Mouse (Mus musculus): ENCODE measurements at regions not wholly inside any gene's neighbourhood (a gene's known extent, or its start where the extent isn't known, plus 50 kb on each side); places are given as distances from the start of the nearest gene placed in this dataset.

DNA sequence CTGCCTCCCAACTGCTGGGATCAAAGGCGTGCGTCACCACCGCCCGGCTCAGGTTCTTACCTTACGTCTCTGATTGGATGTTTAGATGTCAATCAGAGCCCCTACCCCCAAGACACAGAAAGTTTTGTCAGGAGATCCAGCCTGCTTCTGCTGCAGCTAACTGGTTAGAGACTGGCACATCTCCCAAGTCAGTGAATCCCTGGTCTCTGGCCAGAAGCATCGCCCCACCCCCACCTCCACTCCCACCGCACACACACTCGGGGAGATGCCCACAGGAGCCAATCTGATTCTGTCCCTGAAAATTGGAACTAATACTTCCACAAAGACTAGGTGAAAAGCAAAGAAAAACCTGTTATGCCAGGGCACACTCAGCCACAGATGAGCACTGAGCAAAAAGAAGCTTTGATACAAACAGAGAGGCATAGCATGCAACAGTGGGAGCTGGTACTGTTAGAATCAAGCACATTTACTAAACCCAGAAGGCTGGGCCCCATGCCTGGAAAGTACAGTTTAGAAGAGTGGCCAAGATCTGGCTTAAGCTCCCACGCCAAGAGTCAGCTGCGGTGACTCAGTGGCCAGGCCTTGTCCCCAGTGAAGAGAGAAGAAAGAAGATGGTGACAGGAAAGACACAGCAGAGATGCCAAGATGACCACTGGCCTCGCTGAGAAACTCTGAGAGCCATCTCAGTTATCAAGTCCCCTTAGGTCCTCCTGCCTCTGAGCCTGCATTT lies 130.4 kb downstream of the Utp6 start:
- no peaks in the 10 kb centered on the region; the same call in 1 of the 2 replicates for H3K9me3 ChIP-seq (ENCODE audit: control insufficient read depth, low read length)
- H3K9ac ChIP-seq (ENCODE audit: low read depth, low read length), result no peak overlapping the region
- no peak overlapping the region for H3K27ac ChIP-seq (ENCODE audit: low read depth, low read length)
- no peaks in the 10 kb centered on the region for H3K27me3 ChIP-seq (replicated peaks; ENCODE audit: control insufficient read depth, insufficient read depth, low read length)
- no peaks in the 10 kb centered on the region for H3K4me1 ChIP-seq (ENCODE audit: control insufficient read depth, insufficient read depth, low read depth, low read length)
- H3K4me2 ChIP-seq (ENCODE audit: low read length), result no peak overlapping the region
- 82% methylated on average over 11 of the region's 11 CpGs for WGBS
- no peak overlapping the region for H3K4me3 ChIP-seq (ENCODE audit: low read length)
- ATAC-seq, result no peak
- no peaks in the 10 kb centered on the region for H3K36me3 ChIP-seq (ENCODE audit: control insufficient read depth, insufficient read depth, low read length)

DNA sequence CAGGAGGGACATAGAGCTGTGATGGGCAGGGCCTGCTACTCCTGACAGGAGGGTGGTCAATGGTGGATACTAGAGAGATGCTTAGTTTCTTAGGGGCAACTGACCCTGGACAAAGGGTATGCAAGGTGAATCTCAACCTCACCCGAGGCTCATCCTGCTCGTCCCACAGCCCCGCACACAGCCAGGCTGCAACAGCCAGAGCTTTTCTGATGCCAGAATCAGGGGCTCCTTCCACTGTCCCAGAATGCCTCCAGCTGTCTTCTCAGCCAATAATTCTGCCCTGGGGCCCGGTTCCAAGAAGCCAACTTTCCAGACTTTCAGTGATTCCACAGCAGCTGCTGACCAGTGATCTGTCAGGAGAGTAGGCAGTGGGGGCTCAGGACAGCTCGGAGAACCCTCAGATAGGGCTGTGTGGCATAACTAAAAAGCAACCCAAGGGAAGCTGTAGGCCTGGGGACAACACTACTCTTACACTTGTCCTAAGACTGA lies 131.6 kb downstream of the Utp6 start:
- Histone ChIP-seq H3K4me1 (ENCODE audit: control insufficient read depth, insufficient read depth, low read depth, low read length) (no peaks in the 10 kb centered on the region), H3K36me3 (ENCODE audit: control insufficient read depth, insufficient read depth, low read length) (no peaks in the 10 kb centered on the region), H3K27me3 (replicated peaks; ENCODE audit: control insufficient read depth, insufficient read depth, low read length) (no peaks in the 10 kb centered on the region), H3K9ac (ENCODE audit: low read depth, low read length) (no peak overlapping the region), H3K9me3 (ENCODE audit: control insufficient read depth, low read length) (no peaks in the 10 kb centered on the region; the same call in 1 of the 2 replicates), H3K4me3 (ENCODE audit: low read length) (no peak overlapping the region), H3K4me2 (ENCODE audit: low read length) (no peak overlapping the region), H3K27ac (ENCODE audit: low read depth, low read length) (no peak overlapping the region)
- 75% methylated on average over 5 of the region's 5 CpGs for WGBS
- ATAC-seq, result no peak

DNA sequence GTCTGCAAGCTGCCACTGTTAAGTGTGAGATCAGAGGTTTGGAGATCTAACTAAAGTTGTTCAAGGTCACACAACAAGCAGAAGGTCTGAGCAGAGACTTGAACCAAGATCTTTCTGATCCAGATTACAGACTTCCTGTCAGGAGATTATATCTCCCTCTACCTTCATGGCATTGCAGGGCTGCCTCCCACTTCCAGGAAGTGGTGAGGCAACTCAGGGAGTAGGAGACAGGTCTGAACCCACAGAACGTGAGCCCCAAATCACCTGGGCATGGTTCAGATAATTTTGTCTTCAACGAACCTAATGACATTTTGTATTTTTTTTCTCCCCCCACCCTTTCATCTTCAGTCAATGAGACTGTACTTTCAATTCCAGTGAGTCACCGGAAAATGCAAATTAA lies 135.2 kb downstream of the Utp6 start:
- ATAC-seq, result no peak
- Histone ChIP-seq H3K27ac (ENCODE audit: low read depth, low read length) (no peak overlapping the region), H3K4me1 (ENCODE audit: control insufficient read depth, insufficient read depth, low read depth, low read length) (no peaks in the 10 kb centered on the region), H3K36me3 (ENCODE audit: control insufficient read depth, insufficient read depth, low read length) (no peaks in the 10 kb centered on the region), H3K4me3 (ENCODE audit: low read length) (no peak overlapping the region), H3K9ac (ENCODE audit: low read depth, low read length) (no peak overlapping the region), H3K9me3 (ENCODE audit: control insufficient read depth, low read length) (no peaks in the 10 kb centered on the region; the same call in 1 of the 2 replicates), H3K27me3 (replicated peaks; ENCODE audit: control insufficient read depth, insufficient read depth, low read length) (no peaks in the 10 kb centered on the region), H3K4me2 (ENCODE audit: low read length) (no peak overlapping the region)
- 94% methylated on average over 3 of the region's 3 CpGs for WGBS

DNA sequence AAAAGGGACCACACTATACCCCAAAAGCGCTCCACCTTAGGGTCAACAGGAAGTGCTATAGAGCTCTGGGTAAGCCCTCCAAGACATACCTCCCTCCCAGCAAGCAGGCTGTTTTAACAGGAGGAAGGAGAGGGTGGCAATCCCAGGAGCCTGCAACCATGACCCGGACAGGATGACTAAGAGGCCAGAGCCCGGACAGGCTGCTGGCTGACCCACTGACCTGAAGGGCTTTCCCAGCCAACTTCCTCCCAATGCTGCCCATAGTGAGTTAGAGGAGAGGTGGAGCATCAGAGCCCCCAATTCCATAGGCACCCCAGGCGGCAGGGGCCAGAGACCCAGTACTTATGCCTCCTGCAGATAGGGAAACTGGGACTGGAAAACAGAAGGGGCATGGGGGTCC lies 136.3 kb downstream of the Utp6 start:
- H3K36me3 ChIP-seq (ENCODE audit: control insufficient read depth, insufficient read depth, low read length), result no peaks in the 10 kb centered on the region
- no peak overlapping the region for H3K4me3 ChIP-seq (ENCODE audit: low read length)
- ATAC-seq, result no peak
- H3K9me3 ChIP-seq (ENCODE audit: control insufficient read depth, low read length), result no peaks in the 10 kb centered on the region; the same call in 1 of the 2 replicates
- no peaks in the 10 kb centered on the region for H3K27me3 ChIP-seq (replicated peaks; ENCODE audit: control insufficient read depth, insufficient read depth, low read length)
- H3K27ac ChIP-seq (ENCODE audit: low read depth, low read length), result no peak overlapping the region
- no peak overlapping the region for H3K9ac ChIP-seq (ENCODE audit: low read depth, low read length)
- H3K4me2 ChIP-seq (ENCODE audit: low read length), result no peak overlapping the region
- WGBS, result 84% methylated on average over 4 of the region's 4 CpGs
- H3K4me1 ChIP-seq (ENCODE audit: control insufficient read depth, insufficient read depth, low read depth, low read length), result no peaks in the 10 kb centered on the region

DNA sequence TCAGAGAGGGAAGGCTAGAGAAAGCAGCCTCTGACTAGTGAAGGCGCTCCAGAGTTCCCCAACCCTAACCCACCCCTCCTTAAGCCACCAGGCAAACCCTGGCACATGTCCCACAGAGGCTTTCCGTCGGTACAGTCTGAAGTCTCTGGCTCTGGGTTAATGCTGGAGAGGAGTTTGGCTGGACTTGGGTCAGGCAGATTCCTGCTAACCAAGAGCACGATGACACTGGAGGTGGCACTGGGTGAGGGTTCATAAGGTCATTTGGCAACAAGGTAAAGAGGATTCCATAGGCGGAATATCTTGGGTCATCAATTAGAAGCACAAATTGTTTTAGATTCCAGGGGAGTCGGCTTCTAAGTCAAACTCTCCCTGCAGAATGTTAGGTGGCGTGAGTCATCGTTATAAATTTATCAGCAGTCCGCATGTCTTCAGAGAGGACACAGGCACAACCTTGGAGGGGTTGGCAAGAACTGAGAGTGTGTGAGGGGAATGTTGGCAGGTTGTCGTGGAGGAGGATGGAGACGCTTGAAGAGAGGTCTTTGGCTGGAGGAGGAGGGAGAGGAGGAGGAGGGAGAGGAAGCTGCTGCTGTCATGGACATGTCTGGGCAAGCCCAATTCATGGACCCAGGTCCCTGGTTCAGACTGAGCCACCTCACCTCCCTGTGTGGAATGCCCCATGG lies 138.4 kb downstream of the Utp6 start:
- Histone ChIP-seq H3K4me1 (ENCODE audit: control insufficient read depth, insufficient read depth, low read depth, low read length) (no peaks in the 10 kb centered on the region), H3K27me3 (replicated peaks; ENCODE audit: control insufficient read depth, insufficient read depth, low read length) (no peaks in the 10 kb centered on the region), H3K9ac (ENCODE audit: low read depth, low read length) (no peak overlapping the region), H3K9me3 (ENCODE audit: control insufficient read depth, low read length) (no peaks in the 10 kb centered on the region; the same call in 1 of the 2 replicates), H3K4me3 (ENCODE audit: low read length) (no peak overlapping the region), H3K36me3 (ENCODE audit: control insufficient read depth, insufficient read depth, low read length) (no peaks in the 10 kb centered on the region), H3K27ac (ENCODE audit: low read depth, low read length) (no peak overlapping the region), H3K4me2 (ENCODE audit: low read length) (no peak overlapping the region)
- ATAC-seq, result no peak
- 79% methylated on average over 11 of the region's 11 CpGs for WGBS

DNA sequence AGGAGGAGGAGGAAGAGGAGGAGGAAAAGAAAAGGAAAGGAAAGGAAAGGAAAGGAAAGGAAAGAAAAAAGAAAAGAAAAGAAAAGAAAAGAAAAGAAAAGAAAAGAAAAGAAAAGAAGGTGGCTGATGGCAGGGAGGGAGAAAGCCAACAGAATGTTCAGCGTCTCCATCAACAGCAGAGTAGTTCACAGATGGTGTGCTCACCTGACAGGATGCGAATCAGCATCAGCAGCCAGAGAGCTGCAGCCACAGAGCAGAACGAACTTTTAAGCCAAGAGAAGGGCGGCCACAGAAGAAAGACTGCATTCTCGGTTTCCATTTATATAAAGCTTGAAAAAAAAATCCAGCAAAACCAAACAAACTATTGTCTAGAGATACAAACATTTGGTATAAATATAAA lies 140.2 kb downstream of the Utp6 start:
- no peaks in the 10 kb centered on the region for H3K27me3 ChIP-seq (replicated peaks; ENCODE audit: control insufficient read depth, insufficient read depth, low read length)
- H3K36me3 ChIP-seq (ENCODE audit: control insufficient read depth, insufficient read depth, low read length), result no peaks in the 10 kb centered on the region
- no peak overlapping the region for H3K9ac ChIP-seq (ENCODE audit: low read depth, low read length)
- H3K4me1 ChIP-seq (ENCODE audit: control insufficient read depth, insufficient read depth, low read depth, low read length), result no peaks in the 10 kb centered on the region
- no peak for ATAC-seq
- no peak overlapping the region for H3K4me2 ChIP-seq (ENCODE audit: low read length)
- no peaks in the 10 kb centered on the region for H3K9me3 ChIP-seq (ENCODE audit: control insufficient read depth, low read length)
- H3K27ac ChIP-seq (ENCODE audit: low read depth, low read length), result no peak overlapping the region
- WGBS, result 75% methylated on average over 5 of the region's 5 CpGs
- no peak overlapping the region for H3K4me3 ChIP-seq (ENCODE audit: low read length)

DNA sequence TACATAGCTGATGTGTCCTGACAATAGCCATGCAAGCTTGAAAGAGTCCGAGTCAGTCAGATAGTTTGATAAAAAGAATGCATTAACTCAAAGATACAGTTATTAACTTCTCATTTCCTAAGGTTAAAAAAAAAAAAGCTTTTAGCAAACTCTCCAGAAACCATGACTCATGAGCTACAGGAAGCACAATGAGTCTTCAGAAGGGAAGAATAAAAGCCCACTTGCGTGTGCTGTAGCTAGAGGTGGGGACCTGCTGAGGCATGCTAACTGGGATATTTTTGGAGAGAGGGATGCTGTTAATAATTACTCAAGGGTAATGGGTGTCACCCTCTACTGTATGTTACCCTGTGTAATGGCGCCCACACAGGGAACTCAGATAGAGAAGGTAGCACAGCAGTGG lies 147.0 kb downstream of the Utp6 start:
- 86% methylated on average over 3 of the region's 3 CpGs for WGBS
- H3K4me1 ChIP-seq (ENCODE audit: control insufficient read depth, insufficient read depth, low read depth, low read length), result no peaks in the 10 kb centered on the region
- ATAC-seq, result no peak

DNA sequence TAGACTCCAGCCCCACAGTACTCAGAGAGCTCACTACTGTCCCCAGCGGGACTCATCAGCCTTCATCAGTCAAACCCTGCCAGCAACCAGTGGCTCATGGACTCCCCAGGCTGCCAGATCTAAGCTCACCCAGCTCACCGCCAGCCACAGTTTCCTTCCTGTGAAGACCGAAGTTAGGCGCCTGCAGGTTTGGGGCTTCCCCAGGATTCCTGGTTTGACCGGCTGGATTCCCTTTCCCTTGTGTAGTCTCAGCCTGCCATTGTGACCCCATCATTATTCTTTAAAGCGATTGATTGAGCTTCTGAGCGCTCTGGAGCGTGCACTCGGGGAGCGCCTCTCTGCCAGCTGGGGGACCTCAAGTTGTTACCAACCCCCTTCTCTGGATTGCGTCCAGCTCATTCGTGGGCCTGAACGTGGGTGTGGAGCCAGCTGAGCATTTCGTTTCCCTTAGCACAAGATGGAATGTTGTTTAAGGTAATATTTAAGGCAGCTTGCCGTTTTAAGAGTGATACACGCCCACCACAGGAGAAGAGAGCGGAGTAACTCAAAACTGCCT lies 155.2 kb downstream of the Utp6 start:
- H3K4me2 ChIP-seq (ENCODE audit: low read length), result peak overlapping the region; percentile 14; the same call in 1 of the 2 replicates
- no peak overlapping the region for H3K27ac ChIP-seq (ENCODE audit: low read depth, low read length)

More for the DNA sequence above, 147.0 kb downstream of the Utp6 start:
- Histone ChIP-seq H3K27me3 (replicated peaks; ENCODE audit: control insufficient read depth, insufficient read depth, low read length) (no peaks in the 10 kb centered on the region), H3K36me3 (ENCODE audit: control insufficient read depth, insufficient read depth, low read length) (no peaks in the 10 kb centered on the region), H3K4me2 (ENCODE audit: low read length) (no peak overlapping the region), H3K27ac (ENCODE audit: low read depth, low read length) (no peak overlapping the region), H3K9ac (ENCODE audit: low read depth, low read length) (no peak overlapping the region), H3K9me3 (ENCODE audit: control insufficient read depth, low read length) (no peaks in the 10 kb centered on the region; the same call in 1 of the 2 replicates), H3K4me3 (ENCODE audit: low read length) (no peak overlapping the region)

DNA sequence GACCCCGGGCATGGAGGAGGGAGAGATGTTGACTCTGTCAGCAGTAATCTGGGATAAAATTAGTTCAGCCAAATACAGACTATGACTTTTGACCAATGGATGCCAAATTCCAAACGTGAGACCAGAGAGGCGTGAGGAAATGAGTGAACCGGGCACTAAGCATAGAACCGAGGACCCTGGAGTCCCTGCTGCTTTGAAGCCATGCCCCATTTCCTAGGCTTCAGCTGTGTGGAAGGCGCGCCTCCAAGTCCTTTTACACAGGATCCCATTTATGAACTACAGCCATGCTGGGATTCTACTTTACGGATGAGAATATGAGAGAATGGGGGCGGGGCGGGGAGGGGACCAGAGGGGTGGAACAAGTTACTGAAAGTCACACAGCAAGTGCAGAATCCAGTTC lies 155.8 kb downstream of the Utp6 start:
- WGBS, result 62% methylated on average over 10 of the region's 10 CpGs

More for the DNA sequence above, 155.2 kb downstream of the Utp6 start:
- 28% methylated on average over 17 of the region's 17 CpGs for WGBS
- H3K27me3 ChIP-seq (replicated peaks; ENCODE audit: control insufficient read depth, insufficient read depth, low read length), result no peaks in the 10 kb centered on the region
- H3K4me1 ChIP-seq (ENCODE audit: control insufficient read depth, insufficient read depth, low read depth, low read length), result peaks cover 14% of the 10 kb centered on the region
- H3K4me3 ChIP-seq (ENCODE audit: low read length), result no peak overlapping the region
- no peaks in the 10 kb centered on the region for H3K9me3 ChIP-seq (ENCODE audit: control insufficient read depth, low read length)
- no peak overlapping the region for H3K9ac ChIP-seq (ENCODE audit: low read depth, low read length)
- H3K36me3 ChIP-seq (ENCODE audit: control insufficient read depth, insufficient read depth, low read length), result no peaks in the 10 kb centered on the region
- no peak for ATAC-seq

More for the DNA sequence above, 155.8 kb downstream of the Utp6 start:
- Histone ChIP-seq H3K27me3 (replicated peaks; ENCODE audit: control insufficient read depth, insufficient read depth, low read length) (no peaks in the 10 kb centered on the region), H3K4me1 (ENCODE audit: control insufficient read depth, insufficient read depth, low read depth, low read length) (peaks cover 14% of the 10 kb centered on the region), H3K27ac (ENCODE audit: low read depth, low read length) (peak overlapping the region; percentile 25; the same call in 1 of the 2 replicates), H3K4me3 (ENCODE audit: low read length) (no peak overlapping the region), H3K36me3 (ENCODE audit: control insufficient read depth, insufficient read depth, low read length) (no peaks in the 10 kb centered on the region), H3K9me3 (ENCODE audit: control insufficient read depth, low read length) (no peaks in the 10 kb centered on the region), H3K9ac (ENCODE audit: low read depth, low read length) (no peak overlapping the region), H3K4me2 (ENCODE audit: low read length) (no peak overlapping the region)
- ATAC-seq, result peak; percentile 40; the same call in 1 of the 2 replicates

Measured in hindbrain, embryonic 16.5 days (tissue).